Mouse (Mus musculus) CH12.LX (cell line): ENCODE measurements around the gene Ropn1. TPM values are rescaled to one million over a fixed set of nuclear protein-coding genes. Genes with fewer than 3 reads are reported as not detected.

Source experiments
- polyA plus RNA-seq: library from polyadenylated mRNA; unstranded; fragments of >175 nt; gene quantifications from 2 replicates; pipeline ENCODE4 v1.2.1, GENCODE M21; 2012; ENCODE audit warnings: low read depth; ENCODE audit not compliant: insufficient read length
- total RNA-seq, 2 experiments: library from RNA; depleted of rRNA; stranded (reverse); fragments of 300-350 nt in 1 of 2; fragments of >200 nt in 1 of 2; gene quantifications; 2 replicates each; pipeline ENCODE4 v1.2.3; 2012 to 2014

Gene Ropn1
- total and polyA plus RNA-seq, 3 experiments, result not detected

Other genes starting within 250 kb of the Ropn1 start
- 0.08 TPM in 2 replicates for gene Kalrn, start 76.4 kb upstream of the Ropn1 start, total RNA-seq (2012; rRNA removed)
- gene Kalrn, start 76.4 kb upstream of the Ropn1 start, total RNA-seq (2014; rRNA removed), result 0.05 TPM in 1 of 2 replicates, not detected in the other
- gene Kalrn, start 76.4 kb upstream of the Ropn1 start, polyA plus RNA-seq, result 0.03 and 0.09 TPM in 2 replicates
- gene Ccdc14, start 40.7 kb downstream of the Ropn1 start, total RNA-seq (2012; rRNA removed), result 11.6 and 12.8 TPM in 2 replicates
- gene Ccdc14, start 40.7 kb downstream of the Ropn1 start, total RNA-seq (2014; rRNA removed), result 18.5 and 20.7 TPM in 2 replicates
- gene Ccdc14, start 40.7 kb downstream of the Ropn1 start, polyA plus RNA-seq, result 17.9 and 18.9 TPM in 2 replicates
- gene Mylk, start 95.3 kb downstream of the Ropn1 start, total RNA-seq (2012; rRNA removed), result 0.04 TPM in 1 of 2 replicates, not detected in the other
- not detected in 2 replicates for gene Mylk, start 95.3 kb downstream of the Ropn1 start, total RNA-seq (2014; rRNA removed)
- 0.10 TPM in 1 of 2 replicates, not detected in the other for gene Mylk, start 95.3 kb downstream of the Ropn1 start, polyA plus RNA-seq